Mouse (Mus musculus) cerebellum, adult 18-20 months (tissue): ENCODE measurements around the gene Prkar1a.
"Not testable (repeated sequence)": the region's sequence is repeated elsewhere in the genome, so short reads cannot be mapped to it uniquely, and the experiment has no call there.

Source experiments
- DNase-seq, 2 experiments: peaks; one replicate each; pipeline ENCODE4 v3.0.0; 2021

Gene Prkar1a

GRCm38 (mm10) chr11:109648510-109648909, 695 bp upstream of the Prkar1a start:
- peak; percentile 41 to 53 for DNase-seq

DNA sequence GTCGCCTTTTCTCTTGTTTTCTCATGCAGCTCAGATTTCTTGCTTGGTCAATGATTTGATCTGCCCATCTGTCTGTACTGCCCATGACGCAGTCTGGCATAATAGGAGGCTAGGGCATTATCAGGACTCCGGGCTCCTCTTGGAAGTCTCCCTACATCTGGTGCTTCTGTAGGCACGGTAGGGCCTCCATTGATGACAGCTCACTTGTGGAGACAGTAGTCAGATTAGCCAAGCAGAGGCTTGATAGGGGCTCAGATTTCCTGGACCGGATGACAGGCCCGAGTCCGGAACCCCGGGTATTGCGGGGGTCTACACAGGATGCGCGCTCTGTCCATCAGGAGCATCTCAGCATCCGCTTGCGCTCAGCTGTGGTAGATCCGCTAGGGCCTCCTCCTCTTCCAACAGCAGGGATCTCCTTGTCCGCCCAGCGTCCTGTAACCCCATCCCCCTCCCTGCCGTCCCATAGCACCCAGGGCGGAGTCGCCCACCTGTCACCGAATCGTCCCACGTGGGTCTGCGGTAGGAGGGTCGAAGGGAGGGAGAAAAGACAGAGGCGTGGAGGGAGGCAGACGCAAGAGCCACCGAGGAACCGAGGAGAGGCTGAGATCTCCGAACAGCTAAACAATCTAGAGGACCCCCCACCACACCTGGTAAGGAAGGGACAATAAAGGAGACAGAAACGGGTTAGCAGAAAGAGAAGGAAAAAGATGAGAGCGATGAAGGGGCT, 933 bp downstream of the Prkar1a start:
- peak; percentile 89 to 94 for DNase-seq

DNA sequence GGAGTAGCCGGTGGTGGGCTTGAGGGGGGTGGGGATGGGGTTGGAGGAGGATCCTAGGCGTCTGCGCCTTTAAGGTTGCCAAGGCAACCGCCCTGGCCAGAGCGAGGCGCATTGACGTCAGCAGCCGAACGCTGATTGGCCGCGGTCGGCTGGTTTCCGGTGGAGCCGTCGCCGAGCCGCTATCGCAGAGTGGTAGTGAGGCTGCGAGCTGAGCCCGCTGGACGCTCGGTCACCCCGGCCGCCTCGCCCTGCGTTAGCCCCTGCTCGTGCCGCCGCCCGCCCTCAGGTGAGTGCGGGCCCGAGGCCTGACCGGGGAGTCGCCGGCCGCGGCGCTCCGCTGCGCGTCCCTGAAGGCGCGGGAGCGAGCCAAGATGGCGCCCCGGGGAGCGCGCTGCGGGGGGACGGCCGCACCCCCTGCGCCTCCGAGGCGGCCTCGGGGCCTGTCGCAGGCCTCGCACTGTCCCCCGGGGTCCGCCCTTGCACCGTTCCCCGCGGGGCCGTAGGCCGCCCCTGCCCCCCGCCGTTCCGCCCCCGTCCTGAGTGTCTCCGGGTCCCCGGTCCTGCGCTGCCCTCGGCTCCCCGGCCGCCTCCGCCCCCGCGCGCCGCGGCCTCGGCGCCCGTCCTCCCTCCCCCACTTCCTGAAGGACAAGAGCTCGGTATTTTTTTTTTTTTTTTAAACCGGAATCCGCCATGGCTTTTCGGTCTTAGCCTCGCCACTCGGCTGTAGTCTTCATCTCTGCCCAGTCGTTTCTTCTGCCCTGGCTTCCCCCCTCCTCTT, 1.8 kb downstream of the Prkar1a start:
- DNase-seq = peak; percentile 95 to 96

GRCm38 (mm10) chr11:109651566-109652024, 2.4 kb downstream of the Prkar1a start:
- peak in 1 of 2 experiments; percentile 29 for DNase-seq

- DNase-seq = no peak
Observed at GRCm38 (mm10) chr11:109652505-109652904, 3.3 kb downstream of the Prkar1a start.

GRCm38 (mm10) chr11:109653201-109653600, 4.0 kb downstream of the Prkar1a start:
- no peak for DNase-seq

- DNase-seq = no peak
Observed at GRCm38 (mm10) chr11:109654581-109654980, 5.4 kb downstream of the Prkar1a start.

GRCm38 (mm10) chr11:109656232-109656631, 7.0 kb downstream of the Prkar1a start:
- no peak for DNase-seq

DNA sequence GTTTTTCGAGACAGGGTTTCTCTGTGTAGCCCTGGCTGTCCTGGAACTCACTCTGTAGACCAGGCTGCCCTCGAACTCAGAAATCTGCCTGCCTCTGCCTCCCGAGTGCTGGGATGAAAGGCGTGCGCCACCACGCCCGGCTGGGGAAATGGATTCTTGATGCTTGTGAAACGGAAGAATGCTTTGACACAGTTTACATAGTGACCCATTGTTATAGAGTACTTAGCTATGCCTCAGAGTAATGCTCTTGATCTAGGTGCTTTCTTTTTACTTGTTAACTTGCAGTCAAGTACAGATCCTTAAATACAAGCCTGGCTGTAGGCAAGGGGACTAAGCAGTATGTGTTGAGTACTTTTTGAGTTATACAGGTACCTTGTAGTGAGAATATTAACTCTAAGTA, 11.3 kb downstream of the Prkar1a start:
- DNase-seq = not testable (repeated sequence)

DNA sequence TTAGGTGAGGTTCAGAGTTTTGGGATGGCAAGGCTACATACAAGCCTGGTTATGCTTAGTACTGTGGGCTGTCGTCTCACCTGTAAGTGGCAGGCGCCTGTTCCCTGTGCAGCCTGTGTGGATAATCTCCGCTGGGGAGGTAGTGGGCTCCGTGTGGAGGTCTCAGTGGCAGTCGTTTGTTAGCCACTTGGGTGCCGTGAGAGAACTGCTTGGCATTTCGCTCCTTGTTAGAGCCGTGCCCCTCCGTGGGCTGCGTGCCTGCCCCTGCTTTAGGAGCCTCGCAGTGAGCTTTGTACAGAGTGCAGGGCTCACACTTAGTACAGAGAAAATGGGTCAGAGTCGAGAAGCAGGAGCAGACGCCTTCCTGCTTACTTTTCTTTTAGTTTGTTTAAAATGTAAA, 15.1 kb downstream of the Prkar1a start:
- no peak for DNase-seq

DNA sequence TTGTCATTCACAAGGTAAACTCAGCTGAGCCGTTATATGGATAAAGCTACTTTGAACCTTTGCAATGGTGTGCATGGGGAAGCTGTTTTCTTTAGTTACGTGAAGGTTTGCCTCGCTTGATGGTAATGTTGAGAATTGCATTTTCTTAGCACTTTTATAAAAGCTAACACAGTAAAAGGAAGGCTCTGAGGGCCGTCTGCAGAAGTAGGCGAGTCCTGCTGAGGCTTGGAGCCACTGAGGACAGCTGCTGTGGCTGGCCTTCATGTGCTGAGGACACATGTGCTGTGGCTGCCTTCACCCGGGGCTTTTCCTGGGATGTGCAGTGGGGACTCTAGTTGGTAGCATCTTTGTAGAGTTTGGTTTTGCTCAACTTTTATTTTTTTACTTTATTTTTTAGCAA, 16.2 kb downstream of the Prkar1a start:
- no peak for DNase-seq

GRCm38 (mm10) chr11:109666411-109666810, 17.2 kb downstream of the Prkar1a start:
- DNase-seq = no peak

- no peak for DNase-seq
Observed at GRCm38 (mm10) chr11:109667371-109667770, 18.2 kb downstream of the Prkar1a start.

GRCm38 (mm10) chr11:109668115-109668725, 19.0 kb downstream of the Prkar1a start:
- no peak for DNase-seq

DNA sequence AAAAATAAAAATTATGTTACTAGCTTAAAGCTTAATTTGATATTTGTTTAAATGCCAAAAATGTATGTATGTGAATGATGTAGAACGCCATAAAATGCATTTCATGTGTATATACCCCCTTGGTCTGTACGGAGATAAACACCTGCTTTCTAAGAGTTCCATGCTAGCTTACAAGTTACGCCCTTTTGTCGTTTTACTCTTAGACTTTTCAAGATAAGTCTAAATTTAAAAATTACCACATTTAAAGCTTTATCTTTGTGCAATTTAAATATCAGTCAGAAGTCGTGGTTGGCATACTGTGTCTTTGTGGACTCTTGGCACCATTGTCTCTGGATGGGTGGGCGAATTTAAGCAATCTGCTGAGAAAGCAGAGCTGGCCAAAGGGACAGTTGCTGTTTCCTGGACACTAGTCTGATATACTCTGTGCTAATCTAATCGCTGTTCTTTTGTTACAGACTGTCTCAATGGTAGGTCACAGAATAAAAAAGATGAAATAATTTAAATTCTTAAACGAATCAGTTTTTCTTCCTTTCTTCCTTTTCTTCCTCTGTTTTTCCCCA, 20.0 kb downstream of the Prkar1a start:
- DNase-seq = no peak

- no peak for DNase-seq
Observed at GRCm38 (mm10) chr11:109670026-109670916, 21.1 kb downstream of the Prkar1a start.

DNA sequence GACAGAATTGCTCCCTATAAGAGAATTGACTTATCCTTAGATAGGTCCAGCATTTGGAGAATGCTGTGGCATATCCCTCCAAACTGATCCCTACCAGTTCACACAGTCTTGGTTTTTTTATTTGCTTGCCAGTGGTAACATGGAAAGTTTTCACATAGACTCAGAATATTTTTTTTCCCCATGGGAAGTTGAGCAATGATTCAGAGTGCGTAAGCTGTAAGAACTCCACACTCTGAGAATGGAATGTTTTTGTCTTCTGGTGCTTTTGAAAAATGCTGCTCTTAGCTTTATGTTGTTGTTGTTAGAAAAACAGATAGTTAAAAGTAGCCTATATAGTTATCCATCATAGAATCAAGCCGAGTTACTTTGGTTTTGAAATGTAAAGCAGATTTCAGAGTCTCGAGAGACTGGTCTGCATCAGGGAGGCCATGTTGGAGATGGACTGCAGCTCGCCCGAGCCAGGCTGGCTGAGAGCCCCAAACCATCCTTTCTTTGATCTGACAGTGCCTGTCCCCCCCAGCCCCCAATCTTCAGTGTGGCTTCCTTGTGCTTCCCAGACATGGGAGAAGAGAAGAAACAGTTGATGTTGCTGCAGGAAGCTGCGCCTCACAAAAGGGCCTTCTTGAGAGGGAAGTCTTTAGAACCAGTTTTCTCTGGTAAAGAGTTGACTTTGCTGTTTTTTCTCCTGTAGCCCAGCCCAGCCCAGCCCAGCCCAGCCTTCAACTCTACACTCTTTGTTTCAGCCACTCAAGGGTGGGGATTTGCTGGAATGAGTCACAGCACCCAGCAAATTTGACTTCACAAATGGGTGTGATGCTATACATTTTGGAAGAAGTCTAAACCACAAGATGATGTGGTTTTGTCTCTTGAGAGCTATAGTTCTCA, 22.2 kb downstream of the Prkar1a start:
- DNase-seq = no peak

DNA sequence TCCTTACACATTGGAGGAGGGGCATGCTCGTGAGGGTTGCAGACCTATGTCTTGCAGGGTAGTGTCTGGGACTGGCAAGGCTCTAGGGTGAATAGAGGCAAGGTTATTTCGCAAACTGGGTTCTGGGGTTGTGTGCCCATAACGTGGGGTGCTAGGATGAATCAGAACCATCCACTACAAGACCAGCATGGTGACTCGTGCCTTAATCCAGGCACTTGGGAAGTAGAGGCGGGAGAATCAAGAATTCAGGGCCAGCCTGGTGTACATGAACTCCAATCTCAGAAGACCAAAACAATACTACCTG, 22.8 kb downstream of the Prkar1a start:
- DNase-seq = no peak

GRCm38 (mm10) chr11:109672396-109672795, 23.2 kb downstream of the Prkar1a start:
- DNase-seq = no peak

- no peak for DNase-seq
Observed at GRCm38 (mm10) chr11:109672881-109673739, 23.9 kb downstream of the Prkar1a start.
